Mouse (Mus musculus): Measurements from ENCODE around the gene Gm13290. TPM values are rescaled to one million over a fixed set of nuclear protein-coding genes. Genes with fewer than 3 reads are reported as not detected.
"Not testable (repeated sequence)": the region's sequence is repeated elsewhere in the genome, so short reads cannot be mapped to it uniquely, and the experiment has no call there.

Gm13290 gene
- polyA plus RNA-seq, 1 experiment from 2014 or later = 0.23 TPM

- not testable (repeated sequence) for H3K27me3 ChIP-seq; H3K4me2 ChIP-seq; H3K36me3 ChIP-seq; H3K9me3 ChIP-seq (replicated peaks); ATAC-seq (replicated peaks; ENCODE audit: low FRiP score); H3K4me3 ChIP-seq (replicated peaks); H3K4me1 ChIP-seq; H3K27ac ChIP-seq; H3K9ac ChIP-seq
- 90% methylated on average over 9 of the region's 9 CpGs for whole genome bisulfite sequencing
Observed at GRCm38 (mm10) chr4:88758751-88759150, 14.9 kb upstream of the Gm13290 start.

- H3K9me3 ChIP-seq (replicated peaks); H3K27me3 ChIP-seq; H3K9ac ChIP-seq; H3K4me1 ChIP-seq; H3K36me3 ChIP-seq; ATAC-seq (replicated peaks; ENCODE audit: low FRiP score): not testable (repeated sequence)
- peak within 1 kb of the TSS; percentile 34 for H3K4me3 ChIP-seq (replicated peaks)
- 21% methylated on average over 10 of the region's 14 CpGs for WGBS
- H3K27ac ChIP-seq = peak within 1 kb of the TSS; percentile 82
- peak within 1 kb of the TSS; percentile 54 for H3K4me2 ChIP-seq
Observed at GRCm38 (mm10) chr4:88759610-88760268, 13.9 kb upstream of the Gm13290 start, which contains the start of gene Gm13283. Gm13283 (plus strand) TSS chr4:88760119.

- not testable (repeated sequence) for H3K9me3 ChIP-seq (replicated peaks); H3K36me3 ChIP-seq; H3K9ac ChIP-seq; ATAC-seq (replicated peaks; ENCODE audit: low FRiP score); H3K27me3 ChIP-seq; H3K4me1 ChIP-seq
- Histone ChIP-seq H3K4me3 (replicated peaks) (peak overlapping the region; percentile 34), H3K27ac (peak overlapping the region; percentile 82), H3K4me2 (peak overlapping the region; percentile 54)
- WGBS = under 1% methylated on average over 23 of the region's 28 CpGs
Observed at GRCm38 (mm10) chr4:88760431-88760830, 13.2 kb upstream of the Gm13290 start.

- not testable (repeated sequence) for H3K9ac ChIP-seq; ATAC-seq (replicated peaks; ENCODE audit: low FRiP score); H3K4me2 ChIP-seq; H3K27ac ChIP-seq; H3K27me3 ChIP-seq; H3K4me1 ChIP-seq; H3K9me3 ChIP-seq (replicated peaks); H3K36me3 ChIP-seq; H3K4me3 ChIP-seq (replicated peaks)
- WGBS = 74% methylated on average over 6 of the region's 8 CpGs
Observed at GRCm38 (mm10) chr4:88761776-88762175, 11.9 kb upstream of the Gm13290 start.

- WGBS = 51% methylated on average over 9 of the region's 9 CpGs
- H3K9ac ChIP-seq; H3K36me3 ChIP-seq; ATAC-seq (replicated peaks; ENCODE audit: low FRiP score); H3K27ac ChIP-seq; H3K4me3 ChIP-seq (replicated peaks); H3K9me3 ChIP-seq (replicated peaks); H3K27me3 ChIP-seq; H3K4me1 ChIP-seq: not testable (repeated sequence)
- peak overlapping the region; percentile 53; the same call in 1 of the 2 replicates for H3K4me2 ChIP-seq
Observed at GRCm38 (mm10) chr4:88762341-88762740, 11.3 kb upstream of the Gm13290 start.

- H3K27ac ChIP-seq = peak overlapping the region; percentile 58; the same call in 1 of the 2 replicates
- not testable (repeated sequence) for H3K27me3 ChIP-seq; H3K9me3 ChIP-seq (replicated peaks); ATAC-seq (replicated peaks; ENCODE audit: low FRiP score); H3K36me3 ChIP-seq; H3K4me1 ChIP-seq; H3K9ac ChIP-seq
- WGBS = 3% methylated on average over 36 of the region's 42 CpGs
- peak overlapping the region; percentile 33 for H3K4me3 ChIP-seq (replicated peaks)
- peak overlapping the region; percentile 51 for H3K4me2 ChIP-seq
Observed at GRCm38 (mm10) chr4:88763384-88764018, 10.1 kb upstream of the Gm13290 start.

GRCm38 (mm10) chr4:88776622-88777021 is 3.0 kb downstream of the Gm13290 start, which contains the start of gene Gm13289:
Gm13289 (plus strand) TSS chr4:88776922.
- not testable (repeated sequence) for H3K36me3 ChIP-seq; H3K27ac ChIP-seq; H3K4me3 ChIP-seq (replicated peaks); H3K9me3 ChIP-seq (replicated peaks); H3K27me3 ChIP-seq; H3K9ac ChIP-seq; ATAC-seq (replicated peaks; ENCODE audit: low FRiP score); H3K4me1 ChIP-seq; H3K4me2 ChIP-seq
- no CpG with 5 or more reads among the region's 29 CpGs for WGBS

- ATAC-seq (replicated peaks; ENCODE audit: low FRiP score); H3K4me3 ChIP-seq (replicated peaks); H3K27ac ChIP-seq; H3K9me3 ChIP-seq (replicated peaks); H3K4me2 ChIP-seq; H3K27me3 ChIP-seq; H3K4me1 ChIP-seq; H3K9ac ChIP-seq; H3K36me3 ChIP-seq: not testable (repeated sequence)
- WGBS = no CpG with 5 or more reads among the region's 29 CpGs
Observed at GRCm38 (mm10) chr4:88779550-88779949, 5.9 kb downstream of the Gm13290 start, which contains the start of gene Gm13272. Gm13272 (plus strand) TSS chr4:88779850.

- H3K9ac ChIP-seq; H3K9me3 ChIP-seq (replicated peaks); H3K27ac ChIP-seq; H3K4me1 ChIP-seq; H3K36me3 ChIP-seq; H3K4me2 ChIP-seq; H3K27me3 ChIP-seq; H3K4me3 ChIP-seq (replicated peaks); ATAC-seq (replicated peaks; ENCODE audit: low FRiP score): not testable (repeated sequence)
- 52% methylated on average over 16 of the region's 18 CpGs for WGBS
Observed at GRCm38 (mm10) chr4:88780320-88780719, 6.7 kb downstream of the Gm13290 start.

GRCm38 (mm10) chr4:88781831-88782230 is 8.2 kb downstream of the Gm13290 start, which contains the start of gene Ifnz:
Ifnz (plus strand) TSS chr4:88782131.
- not testable (repeated sequence) for H3K36me3 ChIP-seq; H3K9ac ChIP-seq; H3K9me3 ChIP-seq (replicated peaks); H3K27me3 ChIP-seq; H3K4me1 ChIP-seq; ATAC-seq (replicated peaks; ENCODE audit: low FRiP score)
- peak within 1 kb of the TSS; percentile 51 for H3K4me2 ChIP-seq
- H3K27ac ChIP-seq = peak within 1 kb of the TSS; percentile 68; the same call in 1 of the 2 replicates
- WGBS = 9% methylated on average over 5 of the region's 7 CpGs
- H3K4me3 ChIP-seq (replicated peaks) = peak within 1 kb of the TSS; percentile 26

GRCm38 (mm10) chr4:88782335-88782734 is 8.7 kb downstream of the Gm13290 start:
- Histone ChIP-seq H3K4me3 (replicated peaks) (peak overlapping the region; percentile 26), H3K27ac (peak overlapping the region; percentile 68; the same call in 1 of the 2 replicates), H3K4me2 (peak overlapping the region; percentile 51)
- H3K4me1 ChIP-seq; H3K9ac ChIP-seq; ATAC-seq (replicated peaks; ENCODE audit: low FRiP score); H3K36me3 ChIP-seq; H3K9me3 ChIP-seq (replicated peaks); H3K27me3 ChIP-seq: not testable (repeated sequence)
- 0% methylated on average over 3 of the region's 31 CpGs for WGBS

- not testable (repeated sequence) for H3K9me3 ChIP-seq (replicated peaks); H3K4me1 ChIP-seq; ATAC-seq (replicated peaks; ENCODE audit: low FRiP score); H3K9ac ChIP-seq; H3K27me3 ChIP-seq; H3K36me3 ChIP-seq; H3K4me3 ChIP-seq (replicated peaks); H3K27ac ChIP-seq; H3K4me2 ChIP-seq
- no CpG with 5 or more reads among the region's 27 CpGs for WGBS
Observed at GRCm38 (mm10) chr4:88785409-88785808, 11.8 kb downstream of the Gm13290 start, which contains the start of gene Gm13276. Gm13276 (plus strand) TSS chr4:88785709.

All from kidney, embryonic 15.5 days (tissue).